Mouse (Mus musculus) MEL (cell line): Measurements from ENCODE around the gene Nrip1. TPM values are rescaled to one million over a fixed set of nuclear protein-coding genes. Genes with fewer than 3 reads are reported as not detected.

Experiments used
- DNase-seq: peaks from one replicate; pipeline ENCODE4 v3.0.0; 2011; ENCODE audit warnings: low read depth, low spot score
- H3K27ac ChIP-seq: 2 replicates; pipeline ENCODE4 v1.5.1; 2012; ENCODE audit warnings: low read depth, mild to moderate bottlenecking, control low read depth, low read length, moderate library complexity; ENCODE audit not compliant: control insufficient read depth
- H3K27me3 ChIP-seq, 2 experiments: fragments of 150-350 bp in 1 of 2; sonication (generic) in 1 of 2; 2 replicates each; pipeline ENCODE4 v1.6.1; 2012; ENCODE audit warnings: low read length in 2 of 2, mild to moderate bottlenecking in 2 of 2, improper control_type of control experiment in 1 of 2, moderate library complexity in 1 of 2; ENCODE audit not compliant: insufficient read depth in 2 of 2, control insufficient read depth in 1 of 2
- H3K36me3 ChIP-seq, 2 experiments: 2 replicates each; pipeline ENCODE4 v1.6.1; 2012 to 2014; ENCODE audit warnings: low read length in 2 of 2, improper control_type of control experiment in 1 of 2, inconsistent platforms in 1 of 2, mild to moderate bottlenecking in 1 of 2; ENCODE audit not compliant: insufficient read depth in 2 of 2, control insufficient read depth in 1 of 2
- H3K4me1 ChIP-seq, 2 experiments: fragments of 150-350 bp in 1 of 2; sonication (generic) in 1 of 2; 2 replicates each; pipeline ENCODE4 v1.6.1; 2012; ENCODE audit warnings: low read length in 2 of 2, improper control_type of control experiment in 1 of 2, mild to moderate bottlenecking in 1 of 2; ENCODE audit not compliant: insufficient read depth in 2 of 2, control insufficient read depth in 1 of 2
- H3K4me3 ChIP-seq, 2 experiments: fragments of 150-350 bp in 1 of 2; sonication (generic) in 1 of 2; 2 replicates each; pipeline ENCODE4 v1.5.1; 2012; ENCODE audit warnings: low read depth in 2 of 2, low read length in 2 of 2, mild to moderate bottlenecking in 2 of 2, moderate library complexity in 2 of 2, control low read depth in 1 of 2, improper control_type of control experiment in 1 of 2; ENCODE audit not compliant: control insufficient read depth in 1 of 2, insufficient read depth in 1 of 2
- H3K79me2 ChIP-seq: 2 replicates; pipeline ENCODE4 v1.6.1; 2012; ENCODE audit warnings: mild to moderate bottlenecking, low read length, moderate library complexity; ENCODE audit not compliant: control insufficient read depth, poor library complexity, insufficient read depth
- H3K9ac ChIP-seq: 2 replicates; pipeline ENCODE4 v1.6.1; 2012; ENCODE audit warnings: low read depth, mild to moderate bottlenecking, control low read depth, low read length, moderate library complexity; ENCODE audit not compliant: control insufficient read depth, poor library complexity, severe bottlenecking
- H3K9me3 ChIP-seq: fragments of 150-350 bp; sonication (generic); replicated peaks from 2 replicates; pipeline ENCODE4 v1.6.1; 2012; ENCODE audit warnings: mild to moderate bottlenecking, low read length, improper control_type of control experiment, moderate library complexity; ENCODE audit not compliant: insufficient read depth
- BHLHE40 ChIP-seq: IDR thresholded peaks from 2 replicates; pipeline ENCODE4 v1.6.1; 2012; ENCODE audit warnings: low read depth, mild to moderate bottlenecking, inconsistent platforms, low read length, improper control_type of control experiment, borderline replicate concordance
- CHD1 ChIP-seq: IDR thresholded peaks from 2 replicates; pipeline ENCODE4 v1.6.1; 2012; ENCODE audit warnings: low read depth, mild to moderate bottlenecking, inconsistent platforms, low read length, improper control_type of control experiment
- CHD2 ChIP-seq: IDR thresholded peaks from 2 replicates; pipeline ENCODE4 v1.6.1; 2011; ENCODE audit warnings: low read length, improper control_type of control experiment
- CTCF ChIP-seq, 3 experiments: IDR thresholded peaks in 2 of 3; conservative IDR thresholded peaks in 1 of 3; 2 replicates each; pipeline ENCODE4 v1.5.1; 2011 to 2012; ENCODE audit warnings: low read length in 3 of 3, low read depth in 2 of 3, mild to moderate bottlenecking in 2 of 3, improper control_type of control experiment in 1 of 3, inconsistent platforms in 1 of 3, mixed read lengths in 1 of 3, moderate library complexity in 1 of 3; ENCODE audit not compliant: control insufficient read depth in 1 of 3, insufficient read depth in 1 of 3, poor library complexity in 1 of 3, severe bottlenecking in 1 of 3
- E2F4 ChIP-seq: IDR thresholded peaks from 2 replicates; pipeline ENCODE4 v1.6.1; 2011; ENCODE audit warnings: low read depth, low read length, improper control_type of control experiment, borderline replicate concordance
- ELF1 ChIP-seq: IDR thresholded peaks from 2 replicates; pipeline ENCODE4 v1.6.1; 2014; ENCODE audit warnings: low read depth, mild to moderate bottlenecking, inconsistent platforms, low read length, improper control_type of control experiment, moderate library complexity
- EP300 ChIP-seq, 2 experiments: IDR thresholded peaks; 2 replicates each; pipeline ENCODE4 v1.6.1; 2011; ENCODE audit warnings: improper control_type of control experiment in 2 of 2, low read length in 2 of 2, low read depth in 1 of 2, mild to moderate bottlenecking in 1 of 2
- ETS1 ChIP-seq: IDR thresholded peaks from 2 replicates; pipeline ENCODE4 v1.6.1; 2012; ENCODE audit warnings: low read depth, mild to moderate bottlenecking, inconsistent platforms, low read length, improper control_type of control experiment, moderate library complexity
- GABPA ChIP-seq: IDR thresholded peaks from 2 replicates; pipeline ENCODE4 v1.6.1; 2012; ENCODE audit warnings: low read depth, mild to moderate bottlenecking, inconsistent platforms, low read length, improper control_type of control experiment, moderate library complexity
- KAT2A ChIP-seq: conservative IDR thresholded peaks from 2 replicates; pipeline ENCODE4 v1.6.1; 2012; ENCODE audit warnings: low read depth, low read length, improper control_type of control experiment, inconsistent platforms
- MAFK ChIP-seq: IDR thresholded peaks from 2 replicates; pipeline ENCODE4 v1.6.1; 2011; ENCODE audit warnings: low read depth, mild to moderate bottlenecking, low read length, improper control_type of control experiment, borderline replicate concordance
- MAX ChIP-seq: IDR thresholded peaks from 2 replicates; pipeline ENCODE4 v1.6.1; 2011; ENCODE audit warnings: low read length, improper control_type of control experiment
- MAZ ChIP-seq: IDR thresholded peaks from 2 replicates; pipeline ENCODE4 v1.6.1; 2012; ENCODE audit warnings: low read depth, mild to moderate bottlenecking, inconsistent platforms, low read length, improper control_type of control experiment
- MXI1 ChIP-seq: IDR thresholded peaks from 2 replicates; pipeline ENCODE4 v1.6.1; 2011; ENCODE audit warnings: mild to moderate bottlenecking, low read depth, low read length, improper control_type of control experiment
- MYC ChIP-seq: IDR thresholded peaks from 2 replicates; pipeline ENCODE4 v1.6.1; 2011; ENCODE audit warnings: low read depth, mild to moderate bottlenecking, low read length, improper control_type of control experiment, moderate library complexity
- NELFE ChIP-seq: IDR thresholded peaks from 2 replicates; pipeline ENCODE4 v1.6.1; 2011; ENCODE audit warnings: low read depth, low read length, improper control_type of control experiment
- NRF1 ChIP-seq: IDR thresholded peaks from 2 replicates; pipeline ENCODE4 v1.6.1; 2014; ENCODE audit warnings: low read depth, mild to moderate bottlenecking, inconsistent platforms, low read length, improper control_type of control experiment, moderate library complexity; ENCODE audit not compliant: poor library complexity, insufficient read depth, severe bottlenecking
- POLR2AphosphoS2 ChIP-seq: IDR thresholded peaks from 2 replicates; pipeline ENCODE4 v1.6.1; 2011; ENCODE audit warnings: low read length, improper control_type of control experiment
- POLR2AphosphoS5 ChIP-seq: IDR thresholded peaks from 2 replicates; pipeline ENCODE4 v1.6.1; 2012; ENCODE audit warnings: low read depth, borderline replicate concordance, mild to moderate bottlenecking, inconsistent platforms, low read length, moderate library complexity, mixed read lengths
- RAD21 ChIP-seq: IDR thresholded peaks from 2 replicates; pipeline ENCODE4 v1.6.1; 2011; ENCODE audit warnings: mild to moderate bottlenecking, low read depth, low read length, improper control_type of control experiment
- RCOR1 ChIP-seq: IDR thresholded peaks from 2 replicates; pipeline ENCODE4 v1.6.1; 2012; ENCODE audit warnings: low read depth, mild to moderate bottlenecking, inconsistent platforms, low read length, improper control_type of control experiment
- SIN3A ChIP-seq: IDR thresholded peaks from 2 replicates; pipeline ENCODE4 v1.6.1; 2012; ENCODE audit warnings: low read length, improper control_type of control experiment, inconsistent platforms
- SMC3 ChIP-seq: IDR thresholded peaks from 2 replicates; pipeline ENCODE4 v1.6.1; 2011; ENCODE audit warnings: low read depth, low read length, improper control_type of control experiment
- TAL1 ChIP-seq: IDR thresholded peaks from 2 replicates; pipeline ENCODE4 v1.6.1; 2012; ENCODE audit warnings: mild to moderate bottlenecking, inconsistent platforms, low read length, moderate library complexity, mixed read lengths
- TBP ChIP-seq: IDR thresholded peaks from 2 replicates; pipeline ENCODE4 v1.8.0; 2011; ENCODE audit warnings: low read depth, low read length, improper control_type of control experiment
- TCF12 ChIP-seq: IDR thresholded peaks from 2 replicates; pipeline ENCODE4 v1.6.1; 2014; ENCODE audit warnings: low read depth, mild to moderate bottlenecking, inconsistent platforms, low read length, improper control_type of control experiment, moderate library complexity
- UBTF ChIP-seq: IDR thresholded peaks from 2 replicates; pipeline ENCODE4 v1.6.1; 2012; ENCODE audit warnings: low read depth, mild to moderate bottlenecking, inconsistent platforms, low read length, improper control_type of control experiment, moderate library complexity, borderline replicate concordance; ENCODE audit not compliant: insufficient read depth
- USF2 ChIP-seq, 2 experiments: IDR thresholded peaks; 2 replicates each; pipeline ENCODE4 v1.6.1; 2011 to 2012; ENCODE audit warnings: improper control_type of control experiment in 2 of 2, low read length in 2 of 2, borderline replicate concordance in 1 of 2, inconsistent platforms in 1 of 2, low read depth in 1 of 2, mild to moderate bottlenecking in 1 of 2; ENCODE audit not compliant: insufficient read depth in 1 of 2
- ZC3H11A ChIP-seq: IDR thresholded peaks from 2 replicates; pipeline ENCODE4 v1.6.1; 2012; ENCODE audit warnings: low read depth, mild to moderate bottlenecking, inconsistent platforms, low read length, improper control_type of control experiment
- ZKSCAN1 ChIP-seq: IDR thresholded peaks from 2 replicates; pipeline ENCODE4 v1.6.1; 2012; ENCODE audit warnings: low read depth, mild to moderate bottlenecking, inconsistent platforms, low read length, improper control_type of control experiment, moderate library complexity
- ZNF384 ChIP-seq: IDR thresholded peaks from 2 replicates; pipeline ENCODE4 v1.6.1; 2012; ENCODE audit warnings: low read depth, mild to moderate bottlenecking, inconsistent platforms, low read length, improper control_type of control experiment
- polyA plus RNA-seq, 2 experiments: library from polyadenylated mRNA; stranded (reverse) in 1 of 2; unstranded in 1 of 2; fragments of >175 nt in 1 of 2; fragments of >200 nt in 1 of 2; gene quantifications; 2 replicates each; pipeline versions ENCODE4 v1.2.1 to v1.2.4; 2012; ENCODE audit warnings: low replicate concordance in 2 of 2, low read depth in 1 of 2; ENCODE audit not compliant: insufficient read length in 2 of 2, insufficient read depth in 1 of 2, missing spikeins in 1 of 2
- total RNA-seq: library from RNA; depleted of rRNA; stranded (reverse); fragments of 300-350 nt; gene quantifications from 2 replicates; pipeline ENCODE4 v1.2.3, GENCODE M21; 2012

Nrip1 gene
- total and polyA plus RNA-seq, 3 experiments: 13.6 to 42.6 (median 21.1) TPM

GRCm38 (mm10) chr16:76265301-76265700 is 108.3 kb downstream of the Nrip1 start:
- no peaks in the 10 kb centered on the region for H3K9me3 ChIP-seq
- no peak for DNase-seq
- no peak overlapping the region for H3K27ac ChIP-seq
- H3K4me1 ChIP-seq: no peaks in the 10 kb centered on the region
- no peaks in the 10 kb centered on the region for H3K79me2 ChIP-seq
- no peak overlapping the region for H3K9ac ChIP-seq
- no peak for TF ChIP-seq USF2 (IDR thresholded peaks at IDR 0.05; ENCODE audit: borderline replicate concordance in 1 of 2, insufficient read depth in 1 of 2, low read depth in 1 of 2, low read length in 2 of 2)
- TF ChIP-seq CTCF (IDR thresholded peaks at IDR 0.05 in 2 of 3, conservative IDR thresholded peaks at IDR 0.05 in 1 of 3; ENCODE audit: control insufficient read depth in 1 of 3, insufficient read depth in 1 of 3, low read depth in 2 of 3, low read length in 3 of 3, poor library complexity in 1 of 3, severe bottlenecking in 1 of 3): no peak
- no peak for TF ChIP-seq ELF1
- no peak for TF ChIP-seq E2F4
- TF ChIP-seq RAD21: no peak
- TF ChIP-seq ETS1: no peak
- no peak for TF ChIP-seq NRF1
- no peak for TF ChIP-seq MAZ
- TF ChIP-seq KAT2A: no peak
- TF ChIP-seq ZKSCAN1: no peak
- TF ChIP-seq POLR2AphosphoS2: no peak
- no peak for TF ChIP-seq UBTF
- TF ChIP-seq MAFK: no peak
- TF ChIP-seq MXI1: no peak
- TF ChIP-seq SMC3: no peak
- TF ChIP-seq ZNF384: no peak
- no peak for TF ChIP-seq TBP
- TF ChIP-seq BHLHE40: no peak
- no peak for TF ChIP-seq NELFE
- TF ChIP-seq EP300 (IDR thresholded peaks at IDR 0.05; ENCODE audit: low read depth in 1 of 2, low read length in 2 of 2): no peak
- TF ChIP-seq, all 39 proteins: peak for 0
- Histone ChIP-seq H3K4me3 (no peak overlapping the region), H3K36me3 (no peaks in the 10 kb centered on the region), H3K27me3 (peaks cover 1 to 3% of the 10 kb centered on the region in 2 experiments; a peak in 3 of 4 replicates)

- no peak overlapping the region for H3K4me3 ChIP-seq
- TF ChIP-seq POLR2AphosphoS5 (no peak), TCF12 (no peak), TBP (no peak), MAX (no peak), USF2 (IDR thresholded peaks at IDR 0.05; ENCODE audit: borderline replicate concordance in 1 of 2, insufficient read depth in 1 of 2, low read depth in 1 of 2, low read length in 2 of 2) (no peak), MAZ (no peak), CHD2 (no peak), ZNF384 (no peak), ZC3H11A (no peak), CHD1 (no peak), TAL1 (no peak), MYC (no peak), RCOR1 (no peak), SIN3A (no peak), GABPA (no peak)
- no peaks in the 10 kb centered on the region for H3K4me1 ChIP-seq
- peaks cover 0 to 3% of the 10 kb centered on the region in 2 experiments; a peak in 3 of 4 replicates for H3K27me3 ChIP-seq
- no peak for DNase-seq
- H3K27ac ChIP-seq: no peak overlapping the region
- H3K36me3 ChIP-seq: no peaks in the 10 kb centered on the region
- no peaks in the 10 kb centered on the region for H3K9me3 ChIP-seq
- H3K9ac ChIP-seq: no peak overlapping the region
- H3K79me2 ChIP-seq: no peaks in the 10 kb centered on the region
Observed at GRCm38 (mm10) chr16:76263393-76263792, 110.2 kb downstream of the Nrip1 start.
